Mouse (Mus musculus): ENCODE data around the gene Ctnnd1. TPM values are rescaled to one million over a fixed set of nuclear protein-coding genes. Genes with fewer than 3 reads are reported as not detected.

Gene Ctnnd1
- polyA plus RNA-seq, 1 experiment from 2014 or later: 49.0 TPM

DNA sequence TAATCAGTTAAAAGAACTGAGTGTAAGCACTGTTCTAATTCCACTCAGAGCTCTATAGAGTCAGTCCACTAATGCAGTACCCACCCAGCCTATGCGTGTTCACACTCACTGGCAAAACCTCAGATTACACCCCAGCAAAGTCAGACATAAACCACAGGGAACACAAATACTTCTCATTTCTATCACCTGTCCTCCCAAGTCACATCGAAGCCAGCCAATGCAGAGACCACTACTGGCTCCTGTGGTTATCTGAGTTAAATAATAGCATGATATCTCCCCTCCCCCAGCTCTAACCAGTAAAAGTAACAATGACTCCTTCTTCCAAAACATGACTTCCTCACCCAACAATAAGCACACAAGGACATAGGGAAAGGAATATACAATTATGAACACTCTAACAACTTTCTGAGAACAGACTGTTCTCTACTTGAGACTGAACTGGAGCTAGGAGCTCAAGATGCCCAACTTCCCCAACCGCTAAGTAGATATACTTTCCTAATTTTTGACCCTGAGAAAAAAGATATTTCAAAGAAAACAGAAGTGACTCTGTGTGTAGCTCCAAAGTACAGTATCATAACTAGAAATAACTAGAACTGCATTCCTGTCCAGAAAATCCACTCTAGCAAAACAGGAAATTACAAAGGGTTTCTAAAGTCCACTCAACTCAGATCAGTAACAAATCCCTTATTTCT lies 27.0 kb downstream of the Ctnnd1 start:
- H3K9me3 ChIP-seq: no peaks in the 10 kb centered on the region
- H3K4me1 ChIP-seq: no peaks in the 10 kb centered on the region
- no peak overlapping the region for H3K4me2 ChIP-seq (replicated peaks)
- ATAC-seq (ENCODE audit: insufficient number of reproducible peaks, insufficient read depth, low FRiP score, low TSS enrichment): no peak
- H3K9ac ChIP-seq: no peak overlapping the region
- no peak overlapping the region for H3K27ac ChIP-seq
- H3K4me3 ChIP-seq: no peak overlapping the region
- 91% methylated on average over 3 of the region's 3 CpGs for WGBS
- no peaks in the 10 kb centered on the region for H3K27me3 ChIP-seq
- H3K36me3 ChIP-seq: peaks cover 32% of the 10 kb centered on the region

DNA sequence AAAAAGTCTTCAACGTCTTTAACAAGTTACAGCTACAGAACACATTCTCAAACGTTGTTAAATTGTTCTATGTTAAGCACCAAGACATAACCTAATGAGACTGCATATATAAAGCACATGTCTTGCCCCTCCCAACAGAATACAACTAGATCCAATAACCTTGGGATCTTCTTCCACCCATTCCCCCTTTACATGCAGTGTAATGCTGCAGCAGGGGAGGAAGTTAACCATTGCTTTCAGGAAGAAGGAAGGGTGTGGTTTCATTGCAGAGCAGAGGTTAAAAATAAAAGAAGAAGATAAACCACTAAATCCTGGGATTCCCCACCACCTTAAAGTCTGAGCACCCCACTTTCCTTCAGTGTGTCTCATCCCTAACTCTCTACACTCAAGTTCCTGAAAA lies 27.9 kb downstream of the Ctnnd1 start:
- ATAC-seq (ENCODE audit: insufficient number of reproducible peaks, insufficient read depth, low FRiP score, low TSS enrichment): no peak
- H3K27me3 ChIP-seq: no peaks in the 10 kb centered on the region
- no peaks in the 10 kb centered on the region for H3K9me3 ChIP-seq
- 80% methylated on average over 2 of the region's 2 CpGs for WGBS
- peaks cover 32% of the 10 kb centered on the region for H3K36me3 ChIP-seq
- H3K4me3 ChIP-seq: no peak overlapping the region
- H3K4me2 ChIP-seq (replicated peaks): no peak overlapping the region
- no peak overlapping the region for H3K27ac ChIP-seq
- no peak overlapping the region for H3K9ac ChIP-seq
- H3K4me1 ChIP-seq: no peaks in the 10 kb centered on the region

DNA sequence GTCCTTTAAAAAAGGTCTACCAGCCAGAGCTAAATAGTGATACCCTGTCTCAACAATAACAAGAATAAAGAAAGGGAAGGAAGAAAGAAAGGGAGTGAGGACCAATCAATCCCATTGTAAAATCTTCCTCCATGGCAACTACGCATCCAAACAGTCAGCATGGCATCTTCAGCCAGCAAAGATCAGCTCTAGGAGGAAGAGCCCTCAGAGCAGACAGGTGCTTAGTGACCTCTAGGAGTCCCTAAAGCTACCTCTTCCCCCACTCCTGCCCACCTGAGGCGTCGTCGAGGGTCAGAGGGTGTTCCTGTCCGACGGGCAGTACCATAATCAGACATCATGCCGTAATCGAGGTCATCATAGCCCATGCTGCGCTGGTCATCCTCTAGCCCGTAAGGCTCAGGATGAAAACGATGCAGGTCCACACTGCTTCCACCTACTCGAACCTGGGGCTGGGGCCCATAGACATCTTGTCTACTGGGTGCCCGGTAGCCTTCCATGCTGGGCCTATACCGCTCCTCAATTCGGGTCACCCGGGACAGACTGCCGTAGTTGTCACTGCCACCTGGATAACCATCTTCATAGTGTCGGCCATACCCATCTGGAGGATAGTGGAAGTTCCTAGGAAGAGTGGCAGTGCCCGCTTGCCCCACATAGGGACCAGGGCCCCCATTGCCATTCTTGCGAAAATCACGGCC lies 30.8 kb downstream of the Ctnnd1 start:
- H3K4me1 ChIP-seq: no peaks in the 10 kb centered on the region
- H3K27me3 ChIP-seq: no peaks in the 10 kb centered on the region
- ATAC-seq (ENCODE audit: insufficient number of reproducible peaks, insufficient read depth, low FRiP score, low TSS enrichment): no peak
- no peak overlapping the region for H3K4me2 ChIP-seq (replicated peaks)
- H3K9me3 ChIP-seq: no peaks in the 10 kb centered on the region
- 94% methylated on average over 21 of the region's 21 CpGs for WGBS
- H3K4me3 ChIP-seq: no peak overlapping the region
- no peak overlapping the region for H3K9ac ChIP-seq
- peaks cover 59% of the 10 kb centered on the region for H3K36me3 ChIP-seq
- H3K27ac ChIP-seq: no peak overlapping the region

DNA sequence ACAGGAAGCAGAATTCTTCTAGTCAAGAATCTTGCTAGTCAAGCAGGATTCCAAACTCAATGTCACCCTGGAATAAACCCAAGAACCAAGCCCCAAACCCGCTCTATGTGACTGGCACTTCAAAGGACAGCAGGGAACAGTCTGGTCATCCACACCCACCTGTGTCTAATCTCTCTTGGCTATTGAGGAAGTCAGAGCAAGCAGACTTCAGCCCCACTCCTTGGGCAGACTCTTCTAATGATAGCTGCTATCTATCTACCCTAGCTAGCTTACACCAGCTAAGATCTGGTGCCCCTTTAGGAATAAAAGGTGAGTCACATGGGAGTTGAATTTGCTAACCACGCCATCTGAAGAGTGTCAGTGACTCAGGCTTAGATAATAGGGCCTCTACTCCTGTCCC lies 31.7 kb downstream of the Ctnnd1 start:
- H3K4me2 ChIP-seq (replicated peaks): no peak overlapping the region
- no peaks in the 10 kb centered on the region for H3K9me3 ChIP-seq
- no peak overlapping the region for H3K27ac ChIP-seq
- no peaks in the 10 kb centered on the region for H3K4me1 ChIP-seq
- no peak for ATAC-seq (ENCODE audit: insufficient number of reproducible peaks, insufficient read depth, low FRiP score, low TSS enrichment)
- H3K4me3 ChIP-seq: no peak overlapping the region
- peaks cover 58% of the 10 kb centered on the region for H3K36me3 ChIP-seq
- 78% methylated on average over 2 of the region's 2 CpGs for WGBS
- no peak overlapping the region for H3K9ac ChIP-seq
- H3K27me3 ChIP-seq: no peaks in the 10 kb centered on the region

DNA sequence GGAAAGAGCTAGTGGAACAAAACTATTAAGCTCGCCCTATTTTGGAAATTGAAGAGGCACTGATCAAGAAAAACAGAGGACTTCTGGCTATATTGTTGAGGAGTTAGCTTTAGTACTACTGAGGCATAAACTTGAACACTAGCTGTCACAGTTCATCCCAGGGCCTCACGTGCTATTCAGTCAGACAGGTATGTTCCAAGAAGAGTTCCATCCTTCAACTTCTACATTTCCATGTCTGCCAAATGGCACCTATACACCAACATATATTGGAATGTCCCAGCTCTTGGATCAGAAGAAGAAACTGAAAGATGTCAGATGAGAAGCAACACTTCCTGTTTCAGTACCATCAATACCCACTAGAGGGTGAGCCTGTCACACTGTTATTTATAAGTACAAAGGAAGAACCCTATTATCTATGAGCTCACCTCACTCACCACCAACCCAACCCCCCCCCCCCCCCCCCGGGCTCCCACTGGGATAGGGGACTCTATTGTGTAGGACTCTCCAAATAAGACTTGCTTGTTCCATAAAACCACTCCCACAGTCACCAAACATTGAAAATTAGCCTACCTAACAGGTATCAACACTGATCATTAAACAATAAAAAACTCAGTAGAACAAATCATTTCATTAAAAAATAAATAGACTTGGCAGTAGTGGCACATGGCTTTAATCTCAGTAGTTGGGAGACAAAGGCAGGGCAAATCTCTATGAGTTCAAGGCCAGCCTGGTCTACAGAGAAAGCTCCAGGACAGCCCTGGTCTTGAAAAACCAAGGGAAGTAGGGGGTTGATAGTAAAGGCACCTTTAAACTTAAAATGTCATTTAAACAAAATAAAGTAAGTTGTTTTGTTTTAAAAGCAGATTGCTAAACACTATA lies 32.7 kb downstream of the Ctnnd1 start:
- H3K4me2 ChIP-seq (replicated peaks): no peak overlapping the region
- H3K27me3 ChIP-seq: no peaks in the 10 kb centered on the region
- H3K27ac ChIP-seq: no peak overlapping the region
- no peaks in the 10 kb centered on the region for H3K4me1 ChIP-seq
- no peak; the same call in 1 of the 2 replicates for ATAC-seq (ENCODE audit: insufficient number of reproducible peaks, insufficient read depth, low FRiP score, low TSS enrichment)
- no peak overlapping the region for H3K9ac ChIP-seq
- H3K9me3 ChIP-seq: no peaks in the 10 kb centered on the region
- WGBS: 75% methylated on average over 3 of the region's 3 CpGs
- H3K36me3 ChIP-seq: peaks cover 66% of the 10 kb centered on the region
- no peak overlapping the region for H3K4me3 ChIP-seq

DNA sequence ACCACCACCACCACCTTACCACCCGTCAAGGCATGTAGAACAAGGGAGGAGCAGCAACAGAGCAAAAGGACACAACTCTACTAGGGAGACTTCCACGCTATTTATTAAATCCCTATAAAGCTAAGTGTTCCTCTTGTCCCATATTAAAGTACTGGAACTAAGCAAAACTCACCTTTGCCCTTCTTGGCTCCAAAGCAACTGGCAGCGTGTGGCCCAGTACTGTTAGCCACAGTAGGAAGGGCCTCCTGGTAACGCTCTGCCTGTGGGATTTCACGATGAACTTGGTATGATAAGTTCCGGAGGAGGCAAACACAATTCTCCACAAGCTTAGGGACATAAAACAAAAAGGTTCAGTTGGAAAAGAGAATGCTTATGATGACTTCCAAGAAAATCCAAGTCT lies 37.8 kb downstream of the Ctnnd1 start:
- Histone ChIP-seq H3K36me3 (peaks cover 86% of the 10 kb centered on the region), H3K4me1 (no peaks in the 10 kb centered on the region), H3K4me2 (replicated peaks) (no peak overlapping the region), H3K27ac (no peak overlapping the region), H3K27me3 (no peaks in the 10 kb centered on the region), H3K4me3 (no peak overlapping the region), H3K9ac (no peak overlapping the region), H3K9me3 (no peaks in the 10 kb centered on the region)
- ATAC-seq (ENCODE audit: insufficient number of reproducible peaks, insufficient read depth, low FRiP score, low TSS enrichment): no peak
- 93% methylated on average over 6 of the region's 6 CpGs for WGBS

DNA sequence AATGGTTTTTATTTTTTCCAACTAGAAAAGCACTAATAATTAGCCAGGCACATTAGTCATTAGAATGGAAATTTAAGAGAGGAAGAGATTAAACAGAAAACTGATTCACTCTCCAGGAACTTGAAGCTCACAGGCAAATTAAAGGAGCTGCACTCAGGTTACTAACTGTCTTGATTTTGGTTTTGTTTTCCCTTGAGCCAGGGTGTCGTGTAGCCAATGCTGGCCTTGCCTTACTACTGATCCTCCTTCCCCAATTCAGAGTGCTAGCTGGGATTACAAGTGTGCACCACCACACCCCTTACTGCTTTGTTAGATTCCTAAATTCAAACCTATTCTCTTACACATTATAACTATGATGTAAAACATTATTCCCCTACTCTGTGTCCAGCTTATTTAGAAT lies 42.7 kb downstream of the Ctnnd1 start:
- H3K36me3 ChIP-seq: peaks cover 76% of the 10 kb centered on the region
- H3K4me1 ChIP-seq: no peaks in the 10 kb centered on the region
- no peak overlapping the region for H3K4me3 ChIP-seq
- no peaks in the 10 kb centered on the region for H3K9me3 ChIP-seq
- no peak overlapping the region for H3K4me2 ChIP-seq (replicated peaks)
- no peak overlapping the region for H3K27ac ChIP-seq
- no peak overlapping the region for H3K9ac ChIP-seq
- WGBS: 75% methylated on average over 1 of the region's 1 CpGs
- no peak for ATAC-seq (ENCODE audit: insufficient number of reproducible peaks, insufficient read depth, low FRiP score, low TSS enrichment)
- no peaks in the 10 kb centered on the region for H3K27me3 ChIP-seq

DNA sequence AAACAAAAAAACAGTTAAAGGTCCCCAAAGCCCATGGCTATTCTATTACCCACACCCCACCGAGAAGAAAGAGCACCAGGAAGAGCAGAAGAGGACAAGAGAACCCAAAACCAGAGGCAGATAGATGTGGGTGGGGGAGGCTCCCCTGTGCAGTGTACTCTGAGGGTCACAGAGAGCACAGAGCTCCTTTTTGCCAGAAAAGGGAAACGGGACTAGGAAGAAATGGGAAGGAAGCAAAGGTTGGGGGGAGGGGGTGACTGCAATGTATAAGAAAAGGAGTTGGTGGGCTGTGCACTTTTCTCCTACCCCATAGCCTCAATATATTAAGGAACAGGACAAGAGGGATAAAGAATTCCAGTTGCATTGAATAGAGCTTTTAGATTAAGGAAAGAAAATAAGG lies 49.6 kb downstream of the Ctnnd1 start:
- Histone ChIP-seq H3K27me3 (no peaks in the 10 kb centered on the region), H3K4me1 (no peaks in the 10 kb centered on the region), H3K36me3 (peaks cover 62% of the 10 kb centered on the region), H3K4me3 (no peak overlapping the region), H3K4me2 (replicated peaks) (no peak overlapping the region), H3K27ac (no peak overlapping the region), H3K9me3 (no peaks in the 10 kb centered on the region), H3K9ac (no peak overlapping the region)
- 68% methylated on average over 2 of the region's 2 CpGs for WGBS
- no peak for ATAC-seq (ENCODE audit: insufficient number of reproducible peaks, insufficient read depth, low FRiP score, low TSS enrichment)

DNA sequence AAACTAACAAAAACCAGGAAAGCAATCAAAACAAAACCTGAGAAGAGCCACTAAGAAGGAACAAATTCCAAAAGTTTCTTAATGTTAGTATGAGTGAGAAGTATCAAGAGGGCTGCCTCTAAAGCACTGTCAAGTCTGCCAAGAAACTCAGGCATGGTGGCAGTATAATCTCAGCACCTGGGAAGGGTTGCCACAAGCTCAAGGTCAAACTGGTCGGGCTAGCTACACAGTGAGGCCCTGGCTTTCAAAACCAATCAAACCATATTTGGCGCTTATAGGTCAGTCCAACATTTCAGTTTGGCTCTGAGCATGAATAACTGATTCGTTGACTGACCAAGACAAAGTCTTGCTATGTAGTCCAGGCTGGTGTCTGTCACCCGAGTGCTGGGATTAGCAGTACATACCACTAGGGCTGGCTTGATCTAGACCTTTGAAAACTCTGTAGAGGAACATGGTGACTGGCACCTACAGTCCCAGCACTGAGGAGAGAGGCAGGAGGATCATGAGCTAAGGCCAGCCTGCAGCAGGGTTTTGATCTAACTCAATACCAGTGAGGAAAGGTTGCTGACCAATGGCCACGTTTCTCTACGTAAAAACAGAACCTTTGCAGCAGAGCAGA lies 51.2 kb downstream of the Ctnnd1 start:
- Histone ChIP-seq H3K4me1 (no peaks in the 10 kb centered on the region), H3K9ac (no peak overlapping the region), H3K4me2 (replicated peaks) (no peak overlapping the region), H3K27ac (no peak overlapping the region), H3K9me3 (no peaks in the 10 kb centered on the region), H3K36me3 (peaks cover 56% of the 10 kb centered on the region), H3K27me3 (no peaks in the 10 kb centered on the region), H3K4me3 (no peak overlapping the region)
- ATAC-seq (ENCODE audit: insufficient number of reproducible peaks, insufficient read depth, low FRiP score, low TSS enrichment): no peak
- WGBS: 92% methylated on average over 6 of the region's 6 CpGs

DNA sequence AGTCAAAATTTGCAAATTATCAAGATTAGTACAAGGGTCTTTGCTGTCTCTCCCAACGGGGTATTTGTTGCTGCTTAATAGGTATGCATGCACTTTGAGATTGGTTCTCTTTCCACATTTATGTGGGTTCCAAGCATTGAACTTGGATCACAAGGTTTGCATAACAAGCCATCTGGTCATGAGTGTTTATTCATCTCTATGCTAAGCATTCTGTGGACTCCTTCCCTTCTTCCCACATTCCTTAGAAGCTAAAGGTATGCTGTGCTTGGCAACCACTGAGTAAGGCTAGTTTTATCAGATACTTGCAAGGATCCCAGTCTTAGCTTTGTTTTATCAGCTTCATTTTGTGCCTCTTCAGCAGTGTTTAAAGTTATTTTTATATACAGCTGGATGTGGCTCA lies 53.4 kb downstream of the Ctnnd1 start:
- Histone ChIP-seq H3K4me3 (no peak overlapping the region), H3K36me3 (peaks cover 36% of the 10 kb centered on the region), H3K27ac (no peak overlapping the region), H3K27me3 (no peaks in the 10 kb centered on the region), H3K4me2 (replicated peaks) (no peak overlapping the region), H3K9ac (no peak overlapping the region), H3K9me3 (no peaks in the 10 kb centered on the region), H3K4me1 (no peaks in the 10 kb centered on the region)
- ATAC-seq (ENCODE audit: insufficient number of reproducible peaks, insufficient read depth, low FRiP score, low TSS enrichment): no peak
- WGBS: 86% methylated on average over 1 of the region's 1 CpGs

DNA sequence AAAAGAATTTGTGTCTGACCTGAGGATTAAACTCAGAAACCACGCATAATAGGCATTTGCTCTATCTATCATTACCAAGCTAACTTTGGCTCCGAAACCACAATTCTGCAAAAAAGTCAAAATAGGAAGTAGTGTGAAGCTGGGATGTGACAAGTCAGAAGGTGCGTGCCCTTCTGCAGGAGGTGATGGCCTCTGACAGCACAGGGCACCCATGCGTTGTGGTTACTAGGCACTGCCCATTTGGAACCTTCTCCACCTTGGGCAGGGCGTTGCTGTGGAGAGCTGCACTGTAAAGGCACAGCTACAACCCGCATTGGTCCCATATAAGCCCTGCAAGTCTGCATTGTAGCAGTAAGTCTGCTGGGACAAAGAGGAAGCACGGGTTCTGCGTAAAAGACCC lies 57.8 kb downstream of the Ctnnd1 start:
- no peak for ATAC-seq (ENCODE audit: insufficient number of reproducible peaks, insufficient read depth, low FRiP score, low TSS enrichment)
- H3K27me3 ChIP-seq: no peaks in the 10 kb centered on the region
- H3K9me3 ChIP-seq: peaks cover 6% of the 10 kb centered on the region; the same call in 1 of the 2 replicates
- no peaks in the 10 kb centered on the region for H3K4me1 ChIP-seq
- H3K4me2 ChIP-seq (replicated peaks): no peak overlapping the region
- no peak overlapping the region for H3K27ac ChIP-seq
- peaks cover 17% of the 10 kb centered on the region; the same call in 1 of the 2 replicates for H3K36me3 ChIP-seq
- whole genome bisulfite sequencing: 95% methylated on average over 8 of the region's 8 CpGs
- H3K4me3 ChIP-seq: no peak overlapping the region
- no peak overlapping the region for H3K9ac ChIP-seq

All from embryonic facial prominence, embryonic 12.5 days (tissue).